Mouse (Mus musculus) testis, adult 2 months (tissue): ENCODE measurements around the gene Tmem259. TPM values are rescaled to one million over a fixed set of nuclear protein-coding genes. Genes with fewer than 3 reads are reported as not detected.

Experiments used
- H3K27ac ChIP-seq: fragments of 200-500 bp; 2 replicates; pipeline ENCODE4 v1.5.1; 2012; ENCODE audit warnings: low read depth, low read length; ENCODE audit not compliant: control insufficient read depth, insufficient read depth
- H3K27me3 ChIP-seq: fragments of 200-500 bp; 2 replicates; pipeline ENCODE4 v1.6.1; 2012; ENCODE audit warnings: mild to moderate bottlenecking, low read length, moderate library complexity; ENCODE audit not compliant: control insufficient read depth, insufficient read depth
- H3K36me3 ChIP-seq: fragments of 200-500 bp; 2 replicates; pipeline ENCODE4 v1.6.1; 2012; ENCODE audit warnings: mild to moderate bottlenecking, low read length; ENCODE audit not compliant: control insufficient read depth, insufficient read depth
- H3K4me1 ChIP-seq: fragments of 200-500 bp; 2 replicates; pipeline ENCODE4 v1.6.1; 2012; ENCODE audit warnings: low read length; ENCODE audit not compliant: control insufficient read depth, insufficient read depth
- H3K4me3 ChIP-seq: fragments of 200-500 bp; 2 replicates; pipeline ENCODE4 v1.5.1; 2012; ENCODE audit warnings: low read depth, mild to moderate bottlenecking, low read length, moderate library complexity, mixed read lengths; ENCODE audit not compliant: control insufficient read depth
- CTCF ChIP-seq: fragments of 200-500 bp; IDR thresholded peaks from 2 replicates; pipeline ENCODE4 v1.5.1; 2012; ENCODE audit warnings: low read depth, mild to moderate bottlenecking, inconsistent platforms, low read length, moderate library complexity; ENCODE audit not compliant: control insufficient read depth, insufficient read depth, insufficient replicate concordance
- POLR2A ChIP-seq: fragments of 200-500 bp; IDR thresholded peaks from 2 replicates; pipeline ENCODE4 v1.6.1; 2012; ENCODE audit warnings: low read depth, mild to moderate bottlenecking, inconsistent platforms, low read length, moderate library complexity; ENCODE audit not compliant: control insufficient read depth
- polyA plus RNA-seq: library from polyadenylated mRNA; depleted of rRNA; stranded (reverse); fragments of >200 nt; gene quantifications from 2 replicates; pipeline ENCODE4 v1.2.3, GENCODE M21; 2012

Tmem259 gene
- polyA plus RNA-seq, 1 experiment, result 202 TPM

GRCm38 (mm10) chr10:79976722-79977107 is 7.4 kb downstream of the Tmem259 start:
- Histone ChIP-seq H3K27ac (no peak overlapping the region), H3K4me3 (no peak overlapping the region; the same call in 1 of the 2 replicates), H3K27me3 (no peaks in the 10 kb centered on the region), H3K4me1 (peaks cover 27% of the 10 kb centered on the region), H3K36me3 (no peaks in the 10 kb centered on the region; the same call in 1 of the 2 replicates)
- TF ChIP-seq POLR2A (no peak), CTCF (no peak)

GRCm38 (mm10) chr10:79976071-79976721 is 7.9 kb downstream of the Tmem259 start:
- Histone ChIP-seq H3K4me1 (peaks cover 28% of the 10 kb centered on the region), H3K4me3 (peak overlapping the region; percentile 2), H3K27ac (no peak overlapping the region), H3K27me3 (no peaks in the 10 kb centered on the region), H3K36me3 (no peaks in the 10 kb centered on the region; the same call in 1 of the 2 replicates)
- TF ChIP-seq POLR2A (no peak), CTCF (no peak)

GRCm38 (mm10) chr10:79974668-79975067 is 9.5 kb downstream of the Tmem259 start:
- H3K27me3 ChIP-seq, result no peaks in the 10 kb centered on the region
- peaks cover 36% of the 10 kb centered on the region for H3K4me1 ChIP-seq
- no peak for TF ChIP-seq POLR2A
- no peak for TF ChIP-seq CTCF
- peak overlapping the region; percentile 39 for H3K4me3 ChIP-seq
- H3K36me3 ChIP-seq, result no peaks in the 10 kb centered on the region; the same call in 1 of the 2 replicates
- no peak overlapping the region for H3K27ac ChIP-seq

DNA sequence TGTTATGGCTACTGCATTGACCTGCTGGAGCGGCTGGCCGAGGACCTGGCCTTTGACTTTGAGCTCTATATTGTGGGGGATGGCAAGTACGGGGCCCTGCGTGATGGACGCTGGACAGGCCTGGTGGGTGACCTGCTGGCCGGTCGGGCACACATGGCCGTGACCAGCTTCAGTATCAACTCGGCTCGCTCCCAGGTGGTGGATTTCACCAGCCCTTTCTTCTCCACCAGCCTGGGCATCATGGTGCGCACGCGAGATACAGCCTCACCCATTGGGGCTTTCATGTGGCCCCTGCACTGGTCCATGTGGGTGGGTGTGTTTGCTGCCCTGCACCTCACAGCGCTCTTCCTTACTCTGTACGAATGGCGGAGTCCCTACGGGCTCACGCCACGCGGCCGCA is 10.0 kb downstream of the Tmem259 start:
- peak overlapping the region; percentile 39 for H3K4me3 ChIP-seq

GRCm38 (mm10) chr10:79972831-79973230 is 11.3 kb downstream of the Tmem259 start:
- no peak overlapping the region for H3K27ac ChIP-seq
- no peaks in the 10 kb centered on the region for H3K27me3 ChIP-seq
- TF ChIP-seq CTCF (no peak), POLR2A (no peak)
- H3K4me1 ChIP-seq, result peaks cover 33% of the 10 kb centered on the region
- no peaks in the 10 kb centered on the region for H3K36me3 ChIP-seq
- no peak overlapping the region for H3K4me3 ChIP-seq

More for the DNA sequence above, 10.0 kb downstream of the Tmem259 start:
- Histone ChIP-seq H3K27me3 (no peaks in the 10 kb centered on the region), H3K36me3 (no peaks in the 10 kb centered on the region; the same call in 1 of the 2 replicates), H3K27ac (no peak overlapping the region), H3K4me1 (peaks cover 36% of the 10 kb centered on the region)
- no peak for TF ChIP-seq CTCF
- no peak for TF ChIP-seq POLR2A

DNA sequence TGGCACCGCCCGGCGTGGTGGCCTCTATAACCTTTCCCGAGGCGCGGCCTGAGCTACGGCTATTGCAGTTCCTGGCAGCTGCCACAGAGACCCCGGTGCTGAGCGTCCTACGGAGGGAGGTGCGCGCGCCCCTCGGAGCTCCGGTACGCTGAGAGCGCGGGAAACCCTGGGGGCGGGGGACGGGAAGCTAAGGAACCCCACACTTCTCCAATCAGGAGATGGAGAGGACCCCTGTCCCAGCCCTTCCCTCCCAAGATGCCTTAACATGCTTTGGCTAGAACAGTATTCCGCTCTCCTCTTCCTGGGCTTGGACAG is 13.0 kb downstream of the Tmem259 start:
- Histone ChIP-seq H3K4me3 (peak overlapping the region; percentile 25), H3K27me3 (no peaks in the 10 kb centered on the region), H3K27ac (no peak overlapping the region), H3K36me3 (no peaks in the 10 kb centered on the region), H3K4me1 (peaks cover 19% of the 10 kb centered on the region)
- TF ChIP-seq POLR2A (no peak), CTCF (no peak)

- Histone ChIP-seq H3K27ac (no peak within 1 kb of the TSS), H3K27me3 (no peaks in the 10 kb centered on the region), H3K4me1 (peaks cover 15% of the 10 kb centered on the region), H3K36me3 (no peaks in the 10 kb centered on the region), H3K4me3 (peak within 1 kb of the TSS; percentile 25)
- TF ChIP-seq CTCF (no peak), POLR2A (no peak)
Measured at GRCm38 (mm10) chr10:79970415-79971182, 13.5 kb downstream of the Tmem259 start, which contains the start of gene Grin3b. Gene Grin3b (plus strand): TSS chr10:79970715.
